Mouse (Mus musculus) E14TG2a.4 (cell line): ENCODE results near the gene Il11.

Experiments used
- H3K27me3 ChIP-seq: 2 replicates; pipeline ENCODE4 v1.6.1; 2014; ENCODE audit warnings: low read length, control low read depth; ENCODE audit not compliant: insufficient read depth
- H3K36me3 ChIP-seq: 2 replicates; pipeline ENCODE4 v1.6.1; 2014; ENCODE audit warnings: low read length, control low read depth; ENCODE audit not compliant: insufficient read depth
- H3K4me1 ChIP-seq: replicated peaks from 2 replicates; pipeline ENCODE4 v1.6.1; 2014; ENCODE audit warnings: low read depth, low read length, control low read depth
- H3K4me3 ChIP-seq: replicated peaks from 2 replicates; pipeline ENCODE4 v1.5.1; 2014; ENCODE audit warnings: mild to moderate bottlenecking, low read length
- H3K9me3 ChIP-seq: 2 replicates; pipeline ENCODE4 v1.6.1; 2014; ENCODE audit warnings: low read length, control low read depth
- CTCF ChIP-seq: conservative IDR thresholded peaks from 2 replicates; pipeline ENCODE4 v1.5.1; 2014; ENCODE audit warnings: low read length
- NANOG ChIP-seq: IDR thresholded peaks from 2 replicates; pipeline ENCODE4 v1.6.1; 2014; ENCODE audit warnings: borderline replicate concordance, low read length, mixed read lengths
- POU5F1 ChIP-seq: IDR thresholded peaks from 2 replicates; pipeline ENCODE4 v1.6.1; 2014; ENCODE audit warnings: low read length, borderline replicate concordance

Il11 gene

DNA sequence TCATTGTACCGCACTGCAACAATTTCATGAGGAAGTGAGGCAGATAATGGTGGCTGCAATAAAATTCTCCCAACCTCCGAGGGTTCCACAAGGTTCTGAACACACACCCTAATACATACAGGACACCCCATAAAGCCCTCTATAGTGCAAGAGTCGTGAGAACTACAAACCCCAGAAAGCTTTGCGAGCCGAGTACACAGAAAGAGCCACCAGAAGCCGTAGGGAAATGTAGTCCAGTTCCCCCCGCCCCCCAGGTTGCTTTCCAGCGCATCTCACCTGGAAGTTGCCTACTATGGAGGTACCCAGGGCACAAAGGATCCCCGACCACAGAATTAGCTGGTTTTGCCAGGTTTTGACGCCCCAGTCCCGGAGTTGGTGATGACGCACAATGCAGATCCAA, 59.2 kb downstream of the Il11 start:
- Histone ChIP-seq H3K36me3 (no peaks in the 10 kb centered on the region), H3K4me3 (no peak overlapping the region), H3K27me3 (peaks cover 17% of the 10 kb centered on the region), H3K4me1 (peaks cover 6% of the 10 kb centered on the region; the same call in 1 of the 2 replicates), H3K9me3 (no peaks in the 10 kb centered on the region)
- TF ChIP-seq POU5F1 = no peak
- TF ChIP-seq NANOG = no peak
- TF ChIP-seq CTCF = no peak
